Mouse (Mus musculus): Measurements from ENCODE around the gene Sgsm1.
A peak's percentile ranks its signal among the peaks of the same experiment; 100 is the strongest.

The Sgsm1 gene

GRCm38 (mm10) chr5:113323784-113324638 lies 13.4 kb upstream of the Sgsm1 start:
- peak; percentile 20 to 45 for DNase-seq (ENCODE audit: inconsistent age in 2 of 2, low spot score in 1 of 2)

GRCm38 (mm10) chr5:113313998-113314397 lies 3.4 kb upstream of the Sgsm1 start:
- DNase-seq (ENCODE audit: inconsistent age in 2 of 2, low spot score in 1 of 2): peak; percentile 51 to 78

- DNase-seq (ENCODE audit: inconsistent age in 2 of 2, low spot score in 1 of 2): no peak
These were observed 852 bp downstream of the Sgsm1 start for GRCm38 (mm10) chr5:113309491-113310376.

GRCm38 (mm10) chr5:113306750-113307477 lies 3.7 kb downstream of the Sgsm1 start:
- peak; percentile 45 to 71 for DNase-seq (ENCODE audit: inconsistent age in 2 of 2, low spot score in 1 of 2)

GRCm38 (mm10) chr5:113304527-113304926 lies 6.1 kb downstream of the Sgsm1 start:
- no peak for DNase-seq (ENCODE audit: inconsistent age in 2 of 2, low spot score in 1 of 2)

- no peak for DNase-seq (ENCODE audit: inconsistent age in 2 of 2, low spot score in 1 of 2)
These were observed 8.7 kb downstream of the Sgsm1 start for GRCm38 (mm10) chr5:113301841-113302240.

GRCm38 (mm10) chr5:113300148-113300889 lies 10.3 kb downstream of the Sgsm1 start:
- DNase-seq (ENCODE audit: inconsistent age in 2 of 2, low spot score in 1 of 2): no peak

- DNase-seq (ENCODE audit: inconsistent age in 2 of 2, low spot score in 1 of 2): no peak
These were observed 11.2 kb downstream of the Sgsm1 start for GRCm38 (mm10) chr5:113299433-113299832.

- no peak for DNase-seq (ENCODE audit: inconsistent age in 2 of 2, low spot score in 1 of 2)
These were observed 11.8 kb downstream of the Sgsm1 start for GRCm38 (mm10) chr5:113298826-113299225.

GRCm38 (mm10) chr5:113298040-113298439 lies 12.5 kb downstream of the Sgsm1 start:
- DNase-seq (ENCODE audit: inconsistent age in 2 of 2, low spot score in 1 of 2): no peak

- no peak for DNase-seq (ENCODE audit: inconsistent age in 2 of 2, low spot score in 1 of 2)
These were observed 14.8 kb downstream of the Sgsm1 start for GRCm38 (mm10) chr5:113295791-113296190.

GRCm38 (mm10) chr5:113294575-113294974 lies 16.0 kb downstream of the Sgsm1 start:
- DNase-seq (ENCODE audit: inconsistent age in 2 of 2, low spot score in 1 of 2): no peak

- no peak for DNase-seq (ENCODE audit: inconsistent age in 2 of 2, low spot score in 1 of 2)
These were observed 17.1 kb downstream of the Sgsm1 start for GRCm38 (mm10) chr5:113293446-113293845.

GRCm38 (mm10) chr5:113292832-113293231 lies 17.8 kb downstream of the Sgsm1 start:
- DNase-seq (ENCODE audit: inconsistent age in 2 of 2, low spot score in 1 of 2): no peak

- DNase-seq (ENCODE audit: inconsistent age in 2 of 2, low spot score in 1 of 2): no peak
These were observed 18.4 kb downstream of the Sgsm1 start for GRCm38 (mm10) chr5:113292179-113292578.

- DNase-seq (ENCODE audit: inconsistent age in 2 of 2, low spot score in 1 of 2): no peak
These were observed 19.5 kb downstream of the Sgsm1 start for GRCm38 (mm10) chr5:113291125-113291524.

GRCm38 (mm10) chr5:113290149-113290548 lies 20.4 kb downstream of the Sgsm1 start:
- no peak for DNase-seq (ENCODE audit: inconsistent age in 2 of 2, low spot score in 1 of 2)

GRCm38 (mm10) chr5:113288490-113288889 lies 22.1 kb downstream of the Sgsm1 start:
- no peak for DNase-seq (ENCODE audit: inconsistent age in 2 of 2, low spot score in 1 of 2)

GRCm38 (mm10) chr5:113287762-113288161 lies 22.8 kb downstream of the Sgsm1 start:
- no peak for DNase-seq (ENCODE audit: inconsistent age in 2 of 2, low spot score in 1 of 2)
